Mouse (Mus musculus) gastrocnemius, adult 18-20 months (tissue): Measurements from ENCODE around the gene Spsb1. TPM values are rescaled to one million over a fixed set of nuclear protein-coding genes. Genes with fewer than 3 reads are reported as not detected.

Source experiments
- DNase-seq: peaks from one replicate; pipeline ENCODE4 v3.0.0; 2021; ENCODE audit warnings: low spot score
- total RNA-seq, 2 experiments: library from RNA; stranded (reverse); gene quantifications; 2 replicates each; pipeline ENCODE4 v1.2.3; 2021

Gene Spsb1
- total RNA-seq, 2 experiments from 2014 or later, result 5.9 to 9.6 TPM

GRCm38 (mm10) chr4:149888156-149888555 is 66.7 kb downstream of the Spsb1 start:
- DNase-seq, result peak; percentile 65

GRCm38 (mm10) chr4:149886298-149887271 is 68.3 kb downstream of the Spsb1 start:
- peak; percentile 75 for DNase-seq

GRCm38 (mm10) chr4:149883990-149884389 is 70.9 kb downstream of the Spsb1 start:
- no peak for DNase-seq

GRCm38 (mm10) chr4:149882139-149882916 is 72.5 kb downstream of the Spsb1 start:
- no peak for DNase-seq

GRCm38 (mm10) chr4:149880908-149881307 is 73.9 kb downstream of the Spsb1 start:
- no peak for DNase-seq

GRCm38 (mm10) chr4:149879980-149880379 is 74.9 kb downstream of the Spsb1 start:
- DNase-seq, result no peak

- no peak for DNase-seq
Observed at GRCm38 (mm10) chr4:149878021-149878449, 76.8 kb downstream of the Spsb1 start.

GRCm38 (mm10) chr4:149877202-149877601 is 77.6 kb downstream of the Spsb1 start:
- DNase-seq, result no peak

- DNase-seq, result peak; percentile 73
Observed at GRCm38 (mm10) chr4:149876761-149877160, 78.1 kb downstream of the Spsb1 start.

- DNase-seq, result peak; percentile 64
Observed at GRCm38 (mm10) chr4:149875986-149876501, 78.8 kb downstream of the Spsb1 start.

GRCm38 (mm10) chr4:149875296-149875695 is 79.5 kb downstream of the Spsb1 start:
- no peak for DNase-seq

GRCm38 (mm10) chr4:149872236-149872635 is 82.6 kb downstream of the Spsb1 start:
- no peak for DNase-seq

GRCm38 (mm10) chr4:149871582-149871981 is 83.3 kb downstream of the Spsb1 start:
- DNase-seq, result no peak

GRCm38 (mm10) chr4:149871014-149871413 is 83.8 kb downstream of the Spsb1 start:
- DNase-seq, result no peak

GRCm38 (mm10) chr4:149870412-149870811 is 84.4 kb downstream of the Spsb1 start:
- DNase-seq, result no peak

GRCm38 (mm10) chr4:149868725-149869124 is 86.1 kb downstream of the Spsb1 start:
- DNase-seq, result no peak

GRCm38 (mm10) chr4:149868009-149868408 is 86.8 kb downstream of the Spsb1 start:
- no peak for DNase-seq

GRCm38 (mm10) chr4:149867351-149867750 is 87.5 kb downstream of the Spsb1 start:
- no peak for DNase-seq

GRCm38 (mm10) chr4:149864395-149864794 is 90.4 kb downstream of the Spsb1 start:
- no peak for DNase-seq

GRCm38 (mm10) chr4:149863522-149863921 is 91.3 kb downstream of the Spsb1 start:
- no peak for DNase-seq

GRCm38 (mm10) chr4:149860393-149860792 is 94.5 kb downstream of the Spsb1 start:
- no peak for DNase-seq

GRCm38 (mm10) chr4:149858584-149858983 is 96.3 kb downstream of the Spsb1 start:
- no peak for DNase-seq
